Mouse (Mus musculus) layer of hippocampus, adult 11-12 months (tissue): ENCODE measurements around the gene Brip1.
"Not testable (repeated sequence)": the region's sequence is repeated elsewhere in the genome, so short reads cannot be mapped to it uniquely, and the experiment has no call there.

Source experiments
- DNase-seq: peaks from one replicate; pipeline ENCODE4 v3.0.0; 2022; ENCODE audit warnings: low spot score

The Brip1 gene

DNA sequence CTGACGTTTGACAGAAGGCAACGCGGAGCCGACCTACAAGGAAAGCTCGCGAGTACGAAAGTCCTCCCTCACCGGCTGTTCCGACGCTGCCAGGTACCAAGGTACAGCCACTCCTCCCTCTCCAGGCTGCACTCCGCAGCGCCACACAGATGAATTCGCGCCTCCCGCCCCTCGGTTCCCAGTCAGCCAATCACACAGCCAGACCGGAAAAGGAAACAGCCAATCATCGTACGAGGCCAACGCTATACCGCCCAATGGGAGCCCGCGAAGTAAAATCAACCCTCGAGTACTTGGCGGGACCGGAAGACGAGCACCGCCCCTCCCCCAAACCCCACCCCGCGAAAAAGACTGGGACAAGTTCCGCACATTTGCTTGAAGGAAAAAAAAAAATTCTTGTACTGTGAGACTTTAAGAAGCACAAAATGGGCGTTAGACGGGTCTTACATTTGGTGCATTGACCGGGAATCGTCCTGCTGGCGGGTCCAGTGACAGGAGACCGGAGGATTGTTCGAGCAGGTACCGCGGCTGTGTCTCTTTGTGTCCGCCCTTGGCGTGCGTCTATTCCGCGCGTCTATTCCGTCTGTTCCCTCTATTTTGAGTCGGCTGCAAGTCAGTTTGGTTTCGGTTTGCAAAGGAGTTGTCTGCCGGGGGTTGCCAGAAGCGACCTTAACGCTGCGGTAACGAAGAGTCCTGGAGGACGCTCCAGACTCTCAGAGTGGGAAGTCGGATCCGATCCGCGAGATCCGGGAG is at the start of gene Brip1:
TSS of gene Brip1 (minus strand) at position 157 of the 750 bp plus-strand sequence.
- DNase-seq, result peak; percentile 90

DNA sequence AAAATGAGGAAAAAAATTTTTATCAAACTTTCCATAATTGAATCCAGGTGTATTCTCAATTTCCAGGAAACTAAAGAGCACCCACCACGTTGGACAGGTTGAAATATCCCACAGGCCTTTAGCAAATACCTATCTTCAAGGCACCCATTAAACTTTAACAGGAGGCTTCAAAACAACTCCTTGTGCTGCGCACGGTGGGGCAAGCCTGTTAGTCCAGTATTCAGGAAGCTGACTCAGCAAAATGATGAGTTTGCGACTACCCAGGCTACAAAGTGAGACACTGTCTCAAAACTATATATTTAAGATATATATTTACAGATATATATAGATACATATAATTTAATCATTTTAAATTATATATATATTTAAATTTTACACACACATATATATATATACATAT is 31.5 kb upstream of the Brip1 start:
- DNase-seq, result no peak

DNA sequence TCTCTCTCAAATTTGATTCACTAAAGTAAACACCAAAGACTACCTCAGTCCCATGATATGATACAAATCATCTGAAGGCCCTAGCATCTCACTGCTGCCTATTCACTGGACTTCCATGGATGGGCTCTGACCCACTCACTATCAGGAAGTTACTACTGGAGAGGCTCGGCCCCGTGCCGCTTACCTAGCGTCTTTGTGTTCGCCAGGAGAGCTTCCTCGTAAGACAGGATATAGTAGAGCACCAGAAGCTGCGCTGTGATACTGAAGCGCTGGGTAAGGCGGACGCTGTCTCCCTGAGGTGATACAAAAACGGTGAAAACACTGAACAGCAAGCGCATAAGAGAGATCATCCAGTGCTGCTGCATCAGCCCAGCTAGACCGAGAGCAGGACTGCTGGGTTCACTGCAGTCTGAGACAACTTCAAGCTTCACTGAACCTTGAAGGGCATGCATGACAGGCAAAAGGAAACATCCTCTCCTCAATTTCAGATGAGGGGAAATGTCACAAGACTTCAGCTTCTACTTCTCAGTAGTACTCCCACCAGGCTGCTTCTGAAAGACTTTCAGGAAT is 30.9 kb upstream of the Brip1 start:
- no peak for DNase-seq

DNA sequence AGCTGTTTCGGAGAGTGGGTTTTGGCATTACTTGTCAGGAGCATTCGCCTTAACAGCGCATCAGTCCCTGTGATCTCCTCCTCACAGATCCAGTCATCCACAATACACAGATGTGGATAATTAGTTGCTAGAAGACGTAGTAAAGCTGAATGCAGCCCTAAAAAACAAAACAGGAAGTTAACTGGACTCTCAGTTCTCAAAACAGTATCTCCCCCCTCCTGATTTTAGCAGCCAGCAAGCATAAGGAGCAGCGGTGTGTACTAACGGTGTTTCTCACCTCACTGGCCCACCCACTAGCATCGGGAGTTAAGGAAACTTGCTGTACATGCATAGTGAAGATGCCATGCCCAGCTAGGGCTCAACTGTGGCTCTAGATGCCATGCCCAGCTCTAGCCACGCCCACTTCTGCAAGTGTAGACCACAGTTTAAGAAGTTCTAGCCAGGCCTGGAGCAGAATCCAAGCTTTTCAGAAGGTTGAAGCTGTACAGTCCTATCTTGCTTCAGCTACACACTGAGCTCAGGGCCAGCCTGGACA is 25.7 kb upstream of the Brip1 start:
- no peak for DNase-seq

DNA sequence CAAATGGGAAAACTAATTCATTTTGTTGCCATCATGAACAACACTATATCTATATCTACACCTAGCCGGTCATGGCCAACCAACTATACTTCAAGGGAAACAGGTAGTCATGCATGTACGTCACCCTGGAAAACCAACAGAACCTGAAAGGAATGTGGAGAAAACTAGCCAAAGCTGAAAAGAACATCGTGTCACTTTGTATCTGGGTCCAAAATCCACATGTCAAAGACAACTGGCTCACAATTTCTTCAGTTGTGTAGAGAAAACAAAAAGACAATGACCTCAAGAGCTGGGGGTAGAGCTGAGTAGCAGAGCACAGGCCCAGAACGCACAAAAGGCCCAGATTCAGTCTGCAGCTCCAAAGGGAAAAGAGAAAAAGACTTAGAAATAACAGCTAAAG is 24.8 kb upstream of the Brip1 start:
- no peak for DNase-seq

DNA sequence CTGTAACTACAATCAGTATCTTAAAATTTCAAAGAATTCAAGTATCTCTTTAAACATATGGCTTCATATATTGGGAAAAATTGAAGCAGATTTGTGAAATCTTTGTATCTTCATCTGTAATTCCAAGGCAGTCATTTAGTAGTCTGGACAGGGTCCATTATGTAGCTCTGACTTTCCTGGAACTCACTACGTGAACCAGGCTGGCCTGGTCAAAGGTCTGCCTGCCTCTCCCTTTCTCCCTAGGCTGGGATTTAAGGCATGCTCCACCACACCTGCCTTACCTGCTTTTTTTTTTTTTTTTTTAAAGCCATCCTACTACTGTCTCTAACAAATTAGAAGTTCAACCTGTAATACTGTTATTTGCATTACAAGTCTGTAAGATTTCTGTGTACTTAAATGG is 10.8 kb upstream of the Brip1 start:
- DNase-seq, result no peak

DNA sequence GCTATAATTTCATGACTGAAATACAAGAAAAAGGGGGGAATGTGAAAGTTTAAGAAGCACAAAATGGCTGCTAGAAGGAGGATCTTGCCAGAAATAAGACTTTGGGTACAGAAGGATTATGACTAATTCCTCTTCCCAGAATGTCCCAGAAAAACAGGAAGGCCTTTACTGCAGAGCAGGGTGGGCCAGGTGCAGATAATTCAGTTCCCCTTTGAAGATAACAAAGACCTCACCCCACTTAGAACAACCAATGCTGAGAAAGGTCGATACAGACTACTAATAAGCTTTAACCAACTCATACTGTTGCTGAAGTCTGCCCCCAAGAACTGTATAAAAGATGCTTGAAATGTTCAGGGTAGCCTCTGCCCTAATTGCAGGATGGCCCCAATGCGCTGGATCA is 8.1 kb upstream of the Brip1 start:
- no peak for DNase-seq

DNA sequence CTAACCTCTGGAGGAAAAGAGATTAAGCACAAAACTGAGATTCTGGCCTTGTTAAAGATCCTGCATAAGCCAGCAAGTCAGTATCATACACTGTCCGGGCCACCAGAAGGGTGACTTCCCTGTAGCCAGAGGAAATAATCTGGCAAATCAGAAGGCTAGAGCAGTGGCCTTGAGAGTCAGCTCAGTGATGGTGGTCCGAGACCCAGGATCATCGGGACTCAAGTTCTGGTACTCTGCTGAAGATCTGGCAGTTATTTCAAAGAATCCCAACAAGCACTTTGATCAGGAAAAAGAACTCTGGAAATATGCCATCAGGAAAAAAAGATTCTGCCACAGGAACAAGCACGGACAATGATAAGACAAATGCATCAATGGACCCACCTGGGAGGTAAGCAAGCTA is 4.9 kb upstream of the Brip1 start:
- no peak for DNase-seq

DNA sequence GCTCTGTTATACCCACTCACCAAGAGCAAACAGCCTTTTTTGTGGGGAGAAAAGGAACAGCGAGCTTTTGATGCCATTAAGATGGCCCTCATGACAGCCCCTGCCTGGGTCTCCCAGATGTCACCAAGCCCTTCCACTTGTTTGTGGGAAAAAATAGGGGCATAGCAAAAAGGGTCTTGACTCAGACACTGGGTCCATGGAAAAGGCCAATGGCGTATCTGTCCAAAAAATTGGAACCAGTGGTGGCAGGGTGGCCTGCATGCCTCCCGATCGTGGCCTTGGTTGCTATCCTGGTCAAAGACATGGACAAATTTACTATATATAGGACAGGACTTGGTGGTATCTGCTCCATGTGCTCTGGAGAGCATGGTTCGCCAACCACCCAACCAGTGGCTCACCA is 4.0 kb upstream of the Brip1 start:
- no peak for DNase-seq

DNA sequence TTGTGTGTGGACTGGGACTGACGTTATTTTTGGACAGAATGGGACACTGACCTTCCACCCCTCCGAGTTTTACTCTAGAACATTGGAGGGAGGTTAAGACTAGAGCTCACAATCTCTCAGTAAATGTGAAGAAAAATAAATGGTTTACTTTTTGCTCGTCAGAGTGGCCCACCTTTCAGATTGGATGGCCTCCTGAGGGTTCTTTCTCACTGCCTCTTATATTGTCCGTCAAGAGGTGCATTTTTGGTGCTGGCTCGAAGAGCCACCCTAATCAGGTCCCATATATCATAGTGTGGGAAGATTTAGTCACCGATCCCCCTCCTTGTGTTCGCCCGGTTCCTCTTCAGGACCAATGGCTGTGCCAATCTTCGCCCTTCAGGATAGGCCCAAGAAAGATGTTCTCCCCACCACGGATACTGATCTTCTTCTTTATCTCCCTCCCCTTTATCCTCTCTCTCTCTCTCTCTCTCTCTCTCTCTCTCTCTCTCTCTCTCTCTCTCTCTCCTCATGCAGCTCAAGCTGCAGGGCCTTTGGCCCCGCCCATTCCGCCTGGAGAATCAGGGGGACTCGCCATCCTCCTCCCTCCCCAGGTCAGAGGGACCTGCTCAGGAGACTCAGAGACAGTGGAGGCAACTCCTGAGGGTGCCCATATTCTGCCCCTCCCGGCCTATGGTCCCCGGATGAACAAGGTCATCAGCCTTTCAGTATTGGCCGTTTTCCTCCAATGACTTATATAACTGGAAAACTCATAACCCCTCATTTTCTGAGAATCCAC is 1.1 kb upstream of the Brip1 start:
- no peak for DNase-seq

DNA sequence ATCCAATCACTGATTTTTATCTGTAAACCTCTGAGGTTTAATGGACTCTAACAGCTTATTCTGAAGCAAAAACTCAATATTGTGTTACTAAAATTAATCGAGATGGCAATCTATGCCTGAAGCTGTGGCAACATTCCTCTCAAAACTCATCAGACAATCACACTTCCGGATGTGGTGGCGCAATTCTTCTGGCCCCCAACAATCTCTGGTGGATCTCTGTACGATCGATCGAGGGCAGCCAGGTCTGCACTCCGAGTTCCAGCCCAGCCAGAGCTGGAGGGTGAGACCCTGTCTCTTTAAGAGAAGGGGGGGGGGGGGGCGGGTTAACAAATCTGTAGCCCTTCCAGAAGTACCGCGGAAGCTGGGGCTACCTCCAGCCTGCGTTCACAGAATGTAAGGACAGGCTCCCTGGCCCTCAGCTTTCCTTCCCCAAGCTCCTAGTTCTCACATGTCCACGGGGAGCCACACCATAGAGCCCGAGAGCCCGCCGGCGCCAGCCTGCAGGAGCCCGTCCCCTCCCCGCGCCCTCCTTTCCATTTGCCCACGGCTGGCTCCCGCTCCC is 452 bp downstream of the Brip1 start:
- no peak for DNase-seq

DNA sequence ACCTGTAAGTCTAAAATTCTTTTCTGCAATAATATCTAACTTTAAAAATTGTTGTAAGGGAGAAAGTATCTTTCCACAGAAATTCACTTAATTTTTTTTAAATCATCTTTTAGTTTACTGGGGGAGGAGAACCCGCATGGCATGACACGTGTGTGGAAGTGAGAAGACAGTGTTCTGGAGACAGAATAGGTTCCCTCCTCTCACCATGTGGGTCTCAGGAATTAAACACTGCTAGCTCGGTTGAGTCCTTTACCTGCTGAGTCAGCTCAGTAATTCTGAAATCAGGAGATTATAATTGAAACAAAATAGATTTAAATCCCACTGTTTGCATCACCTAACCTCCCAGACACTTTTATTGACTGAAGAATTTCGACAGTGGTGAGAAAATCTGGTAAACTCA is 1.3 kb downstream of the Brip1 start:
- DNase-seq, result no peak

DNA sequence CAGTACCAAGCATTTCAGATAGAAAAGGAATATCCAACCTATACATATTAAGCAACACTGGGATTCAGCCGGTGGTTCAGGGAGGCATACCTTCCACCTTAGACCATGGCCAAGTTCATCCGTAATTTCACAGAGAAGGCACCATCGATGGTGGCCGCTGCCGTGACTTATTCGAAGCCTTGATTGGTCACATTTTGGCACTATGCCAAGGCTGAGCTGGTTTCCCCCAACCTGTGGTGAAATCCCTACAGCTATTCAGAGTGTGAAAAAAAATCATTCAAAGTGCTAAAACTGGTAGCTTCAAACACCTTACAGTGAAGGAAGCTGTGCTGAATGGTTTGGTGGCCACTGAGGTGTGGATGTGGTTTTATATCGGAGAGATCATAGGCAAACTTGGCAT is 15.8 kb downstream of the Brip1 start:
- DNase-seq, result not testable (repeated sequence)

DNA sequence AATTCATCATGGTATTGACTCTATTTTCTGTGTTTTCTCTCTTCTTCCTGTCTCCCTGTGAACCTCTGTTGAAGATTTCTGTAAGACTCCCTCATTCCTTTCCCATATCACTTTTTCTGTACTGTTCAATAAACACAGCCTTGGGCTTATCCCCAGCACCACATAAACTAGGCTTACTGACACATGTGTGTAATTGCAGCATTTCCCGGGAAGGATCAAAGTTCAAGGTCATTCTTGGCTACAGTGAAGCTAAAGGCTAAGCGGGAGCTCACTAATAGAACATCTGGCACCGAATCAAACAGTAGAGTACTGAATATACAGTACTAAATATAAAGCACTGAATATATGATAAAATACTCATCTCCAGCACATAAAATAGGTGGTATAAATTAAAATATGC is 25.2 kb downstream of the Brip1 start:
- no peak for DNase-seq

DNA sequence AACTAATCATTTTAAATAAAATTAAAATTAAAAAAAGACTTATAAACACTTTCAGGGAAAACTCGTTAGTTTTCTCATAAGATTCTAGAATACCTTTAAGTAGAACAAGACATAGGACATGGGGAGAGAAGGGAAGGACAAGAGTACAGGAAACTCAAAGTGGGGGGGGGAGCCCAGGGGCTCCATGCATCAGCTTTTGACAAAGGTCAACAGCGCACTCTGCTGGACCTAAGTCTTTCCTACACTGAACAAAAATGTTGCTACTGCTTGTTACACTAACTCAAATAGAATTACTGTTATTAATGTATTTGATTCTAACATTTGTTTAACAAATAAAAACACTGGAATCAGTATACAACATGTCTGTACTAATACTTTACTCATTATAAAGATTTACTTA is 26.8 kb downstream of the Brip1 start:
- DNase-seq, result peak; percentile 61

DNA sequence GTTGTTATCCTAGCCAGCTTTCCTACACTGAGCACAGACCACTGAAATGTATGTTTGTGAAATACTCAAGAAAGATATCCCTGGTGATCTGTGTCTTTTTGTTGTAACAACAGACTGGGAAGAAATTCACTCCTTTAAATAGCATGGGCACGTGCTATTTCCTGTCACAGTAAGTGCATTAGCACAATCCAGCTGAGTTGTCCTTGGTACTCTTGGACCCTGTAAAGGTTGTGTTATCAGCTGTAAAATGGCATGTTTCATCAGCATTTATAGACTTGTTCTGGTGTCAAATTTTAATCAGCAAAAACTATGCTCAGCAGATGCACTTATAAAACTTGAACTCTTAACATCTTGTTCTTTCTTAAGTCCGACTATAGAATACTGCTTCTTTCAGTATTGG is 30.2 kb downstream of the Brip1 start:
- DNase-seq, result no peak

DNA sequence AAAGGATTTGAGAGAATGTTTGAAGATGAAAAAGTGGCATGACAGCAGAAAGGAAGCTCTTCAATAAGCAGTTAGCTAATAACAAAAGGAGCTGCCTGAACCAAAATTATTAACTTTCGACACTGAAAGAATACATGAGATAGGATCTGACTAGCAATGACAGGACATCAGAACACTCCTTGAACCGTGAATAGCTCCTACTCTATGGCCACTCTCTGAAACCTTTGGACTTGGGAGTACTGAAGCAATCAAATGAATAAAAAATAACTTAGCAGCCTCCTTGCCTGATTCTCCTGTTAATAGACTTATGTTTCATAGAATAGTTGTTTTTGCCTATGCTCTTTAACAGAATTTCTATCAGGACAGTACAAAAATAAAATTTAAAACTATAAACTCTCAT is 40.7 kb downstream of the Brip1 start:
- no peak for DNase-seq

DNA sequence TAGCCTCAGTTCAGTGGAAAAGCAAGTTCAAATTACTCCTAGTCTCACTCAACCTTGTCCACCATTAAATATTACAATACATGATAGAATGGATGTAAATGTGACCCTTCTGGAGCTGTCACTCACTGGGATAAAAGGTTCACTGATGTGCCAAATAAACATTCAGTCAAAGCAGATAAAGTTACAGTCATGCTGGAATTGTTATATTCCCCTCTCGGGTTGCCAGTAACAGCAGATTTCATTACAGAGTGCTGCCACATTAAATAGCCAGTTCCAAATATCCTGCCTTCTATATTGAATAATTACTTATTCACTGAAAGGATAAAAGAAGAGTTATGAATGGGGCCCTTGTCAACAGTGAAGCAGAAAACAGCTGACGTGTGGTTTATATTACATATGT is 42.0 kb downstream of the Brip1 start:
- DNase-seq, result no peak

DNA sequence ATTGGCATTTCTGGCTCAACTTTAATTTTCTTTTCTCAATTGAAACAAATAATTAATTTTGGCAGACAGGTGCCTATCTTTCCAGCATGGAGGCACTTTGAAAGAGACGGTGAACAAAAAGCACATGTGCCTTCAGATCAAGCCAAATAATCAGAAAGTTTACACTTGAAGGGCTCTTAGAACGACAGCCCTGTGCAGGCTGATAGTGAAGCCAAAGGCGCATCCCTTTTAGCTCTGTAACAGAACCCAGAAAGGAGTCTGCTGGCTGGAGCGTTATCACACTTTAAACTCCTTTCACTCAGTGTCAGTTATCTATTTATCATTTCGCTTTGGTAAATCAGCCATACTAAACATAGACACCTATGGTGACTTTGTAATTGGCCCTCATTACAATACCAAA is 45.4 kb downstream of the Brip1 start:
- DNase-seq, result no peak

DNA sequence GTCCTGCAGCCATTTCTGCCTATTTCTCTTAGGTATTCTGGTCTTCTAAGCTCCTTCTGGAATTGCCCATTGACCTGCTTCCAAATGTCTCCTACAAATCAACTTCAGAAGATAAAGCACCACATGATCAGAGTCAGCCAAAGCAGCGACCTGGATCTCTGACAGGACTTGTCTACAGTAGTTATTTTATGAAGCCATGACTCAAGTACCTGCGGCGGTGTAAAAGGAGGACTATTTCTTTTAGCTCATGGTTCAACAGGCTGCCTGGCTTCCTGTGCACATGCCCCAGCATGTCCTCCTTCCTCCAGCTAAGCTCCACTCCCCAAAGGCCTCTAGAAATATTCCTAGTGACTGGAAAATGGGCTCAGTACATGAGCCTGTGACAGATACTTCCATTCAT is 69.7 kb downstream of the Brip1 start:
- no peak for DNase-seq

DNA sequence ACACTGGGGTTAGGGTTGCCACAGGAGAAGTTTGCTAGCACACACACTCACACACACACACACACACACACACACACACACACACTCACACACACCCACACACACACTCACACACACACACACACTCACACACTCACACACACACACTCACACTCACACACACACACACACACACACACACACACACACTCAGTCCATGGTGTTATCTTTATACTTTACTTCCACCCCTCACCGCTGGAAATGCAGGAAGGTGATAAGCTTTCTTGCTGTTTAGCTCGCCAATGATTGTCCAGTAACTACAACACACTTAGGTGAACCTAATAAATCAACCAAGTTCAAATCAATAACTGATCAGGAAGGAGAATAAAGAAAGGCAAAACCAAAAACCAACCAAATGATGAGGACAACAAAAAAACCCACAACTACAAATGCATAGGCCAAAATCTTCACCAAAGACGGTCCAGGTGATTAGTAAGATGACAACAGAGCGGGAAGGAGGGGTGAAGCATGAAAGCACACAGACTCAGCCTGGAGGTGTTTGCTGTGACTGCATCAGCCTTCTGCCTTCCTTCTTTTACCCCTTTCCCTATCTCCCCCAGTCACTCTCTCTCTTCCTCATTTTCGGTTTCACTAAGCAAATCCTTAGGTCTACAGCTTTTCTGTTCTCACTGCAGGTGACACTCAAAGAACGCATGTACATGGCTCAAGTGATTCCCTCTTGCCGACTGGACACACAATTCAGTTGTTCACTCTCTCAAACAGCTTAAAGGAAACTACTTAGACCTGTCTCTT is 83.7 kb downstream of the Brip1 start:
- DNase-seq, result no peak

DNA sequence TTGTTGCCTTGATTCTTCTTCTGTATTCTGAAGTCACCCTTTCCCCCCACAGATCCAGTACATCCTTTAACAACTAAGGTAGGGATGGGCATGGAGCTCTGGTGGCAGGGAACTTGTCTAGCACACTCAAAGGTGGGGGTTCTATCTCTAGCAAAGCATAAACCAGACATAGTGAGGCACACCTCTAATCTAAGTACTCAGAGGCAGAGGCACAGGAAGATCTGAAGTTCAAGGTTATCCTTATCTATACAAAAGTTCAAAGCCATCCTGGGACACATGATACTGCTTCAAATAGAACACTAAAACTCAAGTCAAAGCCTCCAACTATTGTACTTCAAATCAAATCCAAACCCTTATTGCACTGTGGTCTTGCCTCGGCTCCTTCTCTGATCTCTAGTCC is 85.0 kb downstream of the Brip1 start:
- DNase-seq, result no peak
